Mouse (Mus musculus) limb, embryonic 14.5 days (tissue): ENCODE data around the gene Ogfod2. TPM values are rescaled to one million over a fixed set of nuclear protein-coding genes. Genes with fewer than 3 reads are reported as not detected.

Source experiments
- ATAC-seq: fragments of 200-750 bp; cut with Nextera tagmentation; 2 replicates; pipeline ENCODE4 v1.8.0; 2017; ENCODE audit warnings: low read depth, moderate number of reproducible peaks, moderate TSS enrichment; ENCODE audit not compliant: low FRiP score
- DNase-seq: peaks from one replicate; pipeline ENCODE4 v3.0.0-alpha.2; 2015; ENCODE audit warnings: low spot score
- H3K27ac ChIP-seq: fragments of 300-500 bp; sonication (generic); replicated peaks from 2 replicates; pipeline ENCODE4 v1.5.1; 2014; ENCODE audit warnings: low read depth, mild to moderate bottlenecking, low read length, moderate library complexity, mixed read lengths
- H3K27me3 ChIP-seq: fragments of 300-500 bp; sonication (generic); 2 replicates; pipeline ENCODE4 v1.6.1; 2014; ENCODE audit warnings: low read length, mixed read lengths; ENCODE audit not compliant: control insufficient read depth, insufficient read depth
- H3K36me3 ChIP-seq: fragments of 300-500 bp; sonication (generic); 2 replicates; pipeline ENCODE4 v1.6.1; 2014; ENCODE audit warnings: mild to moderate bottlenecking, low read length, moderate library complexity, mixed read lengths; ENCODE audit not compliant: control insufficient read depth, insufficient read depth
- H3K4me1 ChIP-seq: fragments of 300-500 bp; sonication (generic); 2 replicates; pipeline ENCODE4 v1.6.1; 2014; ENCODE audit warnings: antibody characterized with exemption, low read length, mixed read lengths; ENCODE audit not compliant: control insufficient read depth, insufficient read depth
- H3K4me2 ChIP-seq: fragments of 300-500 bp; sonication (generic); replicated peaks from 2 replicates; pipeline ENCODE4 v1.6.1; 2014; ENCODE audit warnings: low read depth, mild to moderate bottlenecking, low read length, moderate library complexity; ENCODE audit not compliant: severe bottlenecking
- H3K4me3 ChIP-seq: fragments of 300-500 bp; sonication (generic); replicated peaks from 2 replicates; pipeline ENCODE4 v1.5.1; 2014; ENCODE audit warnings: low read length
- H3K9ac ChIP-seq: fragments of 300-500 bp; sonication (generic); 2 replicates; pipeline ENCODE4 v1.6.1; 2014; ENCODE audit warnings: mild to moderate bottlenecking, low read depth, low read length, moderate library complexity; ENCODE audit not compliant: severe bottlenecking
- H3K9me3 ChIP-seq: fragments of 300-500 bp; sonication (generic); 2 replicates; pipeline ENCODE4 v1.6.1; 2016; ENCODE audit warnings: low read length; ENCODE audit not compliant: control insufficient read depth
- POLR2A ChIP-seq: fragments of 200-500 bp; IDR thresholded peaks from 2 replicates; pipeline ENCODE4 v1.8.0; 2012; ENCODE audit warnings: inconsistent platforms, mild to moderate bottlenecking, moderate library complexity, borderline replicate concordance; ENCODE audit not compliant: insufficient read depth, insufficient read length; ENCODE audit errors: extremely low read depth
- WGBS: fragments of 180-500 bp; shearing (Covaris S2); extraction: QIAGEN DNeasy Blood & Tissue Kit; methylation state at CpG from one replicate; pipeline ENCODE4 v1.1.7; 2014; 5-methylcytosine and 5-hydroxymethylcytosine counted together
- polyA plus RNA-seq, 2 experiments: library from polyadenylated mRNA; depleted of rRNA in 1 of 2; stranded (reverse) in 1 of 2; unstranded in 1 of 2; fragments of >200 nt; fragmentation: Nextera tagmentation in 1 of 2; extraction: Ambion mirVana in 1 of 2; gene quantifications; 2 replicates each; pipeline versions ENCODE4 v1.2.1 to v1.2.3; 2012 to 2014

Gene Ogfod2
- polyA plus RNA-seq, 2 experiments = 14.2 to 26.5 TPM

DNA sequence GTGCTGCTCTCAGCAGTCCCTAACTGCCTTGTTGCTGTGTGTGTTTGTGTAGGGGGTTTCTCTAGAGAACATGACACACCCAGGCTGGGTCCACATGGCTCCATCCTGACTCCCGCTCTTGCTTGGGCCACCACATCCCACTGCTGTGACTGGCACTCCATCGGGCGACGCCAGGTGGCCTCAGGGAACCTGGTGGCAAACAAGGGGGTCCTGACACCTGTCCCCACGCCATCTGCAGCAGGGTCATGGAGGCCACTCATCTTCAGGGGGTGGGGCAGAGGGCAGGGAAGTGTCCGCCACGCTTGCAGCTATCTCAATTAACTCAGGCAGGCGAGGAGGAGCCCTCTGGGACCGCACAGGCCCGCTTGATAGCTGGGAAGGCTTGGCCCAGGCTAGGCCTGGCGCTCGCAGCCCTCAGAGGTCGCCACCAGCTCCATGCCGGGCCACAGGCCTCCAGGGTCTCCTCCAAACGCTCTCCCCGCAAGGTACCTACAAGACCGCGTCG lies 17.0 kb upstream of the Ogfod2 start:
- peak overlapping the region; percentile 78 for H3K4me2 ChIP-seq
- DNase-seq (no peak), ATAC-seq (peak; percentile 27; the same call in 1 of the 2 replicates)
- peak overlapping the region; percentile 47 for H3K4me3 ChIP-seq
- no peak overlapping the region for H3K27ac ChIP-seq
- H3K27me3 ChIP-seq = no peaks in the 10 kb centered on the region; the same call in 1 of the 2 replicates
- H3K4me1 ChIP-seq = peaks cover 7% of the 10 kb centered on the region; the same call in 1 of the 2 replicates
- WGBS = 9% methylated on average over 15 of the region's 19 CpGs
- no peak for TF ChIP-seq POLR2A
- H3K36me3 ChIP-seq = no peaks in the 10 kb centered on the region
- H3K9ac ChIP-seq = peak overlapping the region; percentile 49
- 0 out of 2 replicates have a peak, but pooled peaks cover 4% of the 10 kb centered on the region for H3K9me3 ChIP-seq

GRCm38 (mm10) chr5:124095596-124096232 lies 16.4 kb upstream of the Ogfod2 start, which contains the start of gene Abcb9:
Gene Abcb9 (minus strand): TSS chr5:124095798.
- 2% methylated on average over 41 of the region's 42 CpGs for WGBS
- Histone ChIP-seq H3K4me3 (peak within 1 kb of the TSS; percentile 47), H3K9me3 (0 out of 2 replicates have a peak, but pooled peaks cover 4% of the 10 kb centered on the region), H3K9ac (peak within 1 kb of the TSS; percentile 49), H3K27ac (no peak within 1 kb of the TSS), H3K4me2 (peak within 1 kb of the TSS; percentile 78), H3K4me1 (peaks cover 7% of the 10 kb centered on the region; the same call in 1 of the 2 replicates), H3K36me3 (no peaks in the 10 kb centered on the region), H3K27me3 (no peaks in the 10 kb centered on the region; the same call in 1 of the 2 replicates)
- TF ChIP-seq POLR2A = no peak
- DNase-seq (peak; percentile 68), ATAC-seq (peak; percentile 73)

- DNase-seq (no peak), ATAC-seq (no peak)
- 0 out of 2 replicates have a peak, but pooled peaks cover 4% of the 10 kb centered on the region for H3K9me3 ChIP-seq
- peaks cover 7% of the 10 kb centered on the region; the same call in 1 of the 2 replicates for H3K4me1 ChIP-seq
- no peak for TF ChIP-seq POLR2A
- H3K4me2 ChIP-seq = no peak overlapping the region
- no peaks in the 10 kb centered on the region for H3K36me3 ChIP-seq
- H3K27ac ChIP-seq = no peak overlapping the region
- no peaks in the 10 kb centered on the region; the same call in 1 of the 2 replicates for H3K27me3 ChIP-seq
- H3K4me3 ChIP-seq = no peak overlapping the region
- WGBS = 71% methylated on average over 2 of the region's 2 CpGs
- no peak overlapping the region for H3K9ac ChIP-seq
Observed at GRCm38 (mm10) chr5:124098923-124099322, 13.2 kb upstream of the Ogfod2 start.

DNA sequence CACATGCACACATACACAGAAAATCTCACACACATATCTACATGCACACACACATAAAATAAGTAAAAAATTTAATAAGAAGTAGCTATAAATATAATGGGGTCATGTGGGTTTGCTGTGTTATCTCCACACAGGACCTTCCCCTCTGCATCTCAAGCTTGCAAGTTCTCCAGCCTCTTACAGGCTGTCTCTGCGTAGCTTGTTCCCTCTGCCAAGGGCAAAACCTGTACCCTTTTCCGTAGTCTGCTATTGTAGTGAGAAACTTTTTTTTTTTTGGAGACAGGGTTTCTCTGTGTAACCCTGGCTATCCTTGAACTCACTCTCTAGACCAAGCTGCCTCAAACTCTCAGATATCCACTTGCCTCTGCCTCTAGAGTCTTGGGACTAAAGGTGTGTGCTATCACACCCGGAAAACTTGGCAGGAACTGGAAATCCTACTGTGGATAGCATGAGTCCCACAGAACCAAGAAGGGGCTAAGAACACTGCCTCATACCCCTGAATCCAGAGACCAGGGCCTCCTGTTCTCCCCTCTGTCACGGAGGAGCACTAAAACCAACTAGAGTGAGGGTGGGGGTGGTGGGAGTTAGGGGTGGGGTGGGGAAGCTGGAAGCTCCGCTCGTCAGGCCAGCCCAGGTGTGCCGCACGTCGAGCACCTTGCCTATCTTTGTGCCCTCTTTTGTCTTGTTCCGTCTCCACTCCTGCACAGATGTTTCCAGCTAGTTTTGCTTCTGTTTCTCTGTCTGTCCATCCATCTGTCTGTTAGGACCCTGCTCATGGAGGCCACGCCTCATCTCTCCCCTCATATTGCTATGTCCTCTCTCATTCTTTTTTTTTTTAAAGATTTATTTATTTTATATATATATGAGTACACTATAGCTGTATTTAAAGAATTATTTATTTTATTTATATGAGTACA lies 11.7 kb upstream of the Ogfod2 start:
- H3K27me3 ChIP-seq = no peaks in the 10 kb centered on the region; the same call in 1 of the 2 replicates
- no peak overlapping the region for H3K9ac ChIP-seq
- DNase-seq = no peak
- H3K36me3 ChIP-seq = no peaks in the 10 kb centered on the region
- WGBS = 85% methylated on average over 11 of the region's 11 CpGs
- H3K27ac ChIP-seq = no peak overlapping the region
- no peak for TF ChIP-seq POLR2A
- peaks cover 3% of the 10 kb centered on the region; the same call in 1 of the 2 replicates for H3K4me1 ChIP-seq
- H3K4me3 ChIP-seq = no peak overlapping the region
- no peak for ATAC-seq
- H3K9me3 ChIP-seq = 0 out of 2 replicates have a peak, but pooled peaks cover 4% of the 10 kb centered on the region
- no peak overlapping the region for H3K4me2 ChIP-seq

DNA sequence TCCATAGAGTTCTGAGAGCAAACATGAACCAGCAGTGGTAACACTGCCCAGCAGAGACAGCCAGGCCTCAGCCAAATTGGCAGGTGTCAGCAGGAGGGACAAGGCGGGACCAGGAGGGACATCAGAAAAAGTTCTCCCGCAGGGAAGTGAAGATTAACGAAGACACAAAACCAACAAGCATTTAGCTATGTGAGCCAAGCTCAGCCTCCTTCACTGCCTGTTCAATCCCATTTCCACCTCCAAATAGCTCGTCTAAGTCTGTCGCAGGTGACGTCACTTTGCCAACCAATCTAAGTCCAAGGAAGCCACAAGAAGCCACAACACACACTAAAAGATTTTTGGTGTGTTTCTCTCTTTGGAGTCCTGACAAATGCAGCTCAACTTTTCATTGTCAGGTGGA lies 9.8 kb upstream of the Ogfod2 start:
- no peaks in the 10 kb centered on the region for H3K4me1 ChIP-seq
- ATAC-seq = no peak
- no peaks in the 10 kb centered on the region for H3K36me3 ChIP-seq
- no peaks in the 10 kb centered on the region for H3K27me3 ChIP-seq
- H3K9me3 ChIP-seq = no peaks in the 10 kb centered on the region
- WGBS = 86% methylated on average over 6 of the region's 6 CpGs
- DNase-seq = no peak
- H3K4me2 ChIP-seq = no peak overlapping the region
- H3K9ac ChIP-seq = no peak overlapping the region
- H3K27ac ChIP-seq = no peak overlapping the region
- no peak for TF ChIP-seq POLR2A
- H3K4me3 ChIP-seq = no peak overlapping the region
